Mouse (Mus musculus) MEL (cell line): Measurements from ENCODE around the gene Cdh23. TPM values are rescaled to one million over a fixed set of nuclear protein-coding genes. Genes with fewer than 3 reads are reported as not detected.

Experiments
- DNase-seq: peaks from one replicate; pipeline ENCODE4 v3.0.0; 2011; ENCODE audit warnings: low read depth, low spot score
- H3K27ac ChIP-seq: 2 replicates; pipeline ENCODE4 v1.5.1; 2012; ENCODE audit warnings: low read depth, mild to moderate bottlenecking, control low read depth, low read length, moderate library complexity; ENCODE audit not compliant: control insufficient read depth
- H3K27me3 ChIP-seq, 2 experiments: fragments of 150-350 bp in 1 of 2; sonication (generic) in 1 of 2; 2 replicates each; pipeline ENCODE4 v1.6.1; 2012; ENCODE audit warnings: low read length in 2 of 2, mild to moderate bottlenecking in 2 of 2, improper control_type of control experiment in 1 of 2, moderate library complexity in 1 of 2; ENCODE audit not compliant: insufficient read depth in 2 of 2, control insufficient read depth in 1 of 2
- H3K36me3 ChIP-seq, 2 experiments: 2 replicates each; pipeline ENCODE4 v1.6.1; 2012 to 2014; ENCODE audit warnings: low read length in 2 of 2, improper control_type of control experiment in 1 of 2, inconsistent platforms in 1 of 2, mild to moderate bottlenecking in 1 of 2; ENCODE audit not compliant: insufficient read depth in 2 of 2, control insufficient read depth in 1 of 2
- H3K4me1 ChIP-seq, 2 experiments: fragments of 150-350 bp in 1 of 2; sonication (generic) in 1 of 2; 2 replicates each; pipeline ENCODE4 v1.6.1; 2012; ENCODE audit warnings: low read length in 2 of 2, improper control_type of control experiment in 1 of 2, mild to moderate bottlenecking in 1 of 2; ENCODE audit not compliant: insufficient read depth in 2 of 2, control insufficient read depth in 1 of 2
- H3K4me3 ChIP-seq, 2 experiments: fragments of 150-350 bp in 1 of 2; sonication (generic) in 1 of 2; 2 replicates each; pipeline ENCODE4 v1.5.1; 2012; ENCODE audit warnings: low read depth in 2 of 2, low read length in 2 of 2, mild to moderate bottlenecking in 2 of 2, moderate library complexity in 2 of 2, control low read depth in 1 of 2, improper control_type of control experiment in 1 of 2; ENCODE audit not compliant: control insufficient read depth in 1 of 2, insufficient read depth in 1 of 2
- H3K79me2 ChIP-seq: 2 replicates; pipeline ENCODE4 v1.6.1; 2012; ENCODE audit warnings: mild to moderate bottlenecking, low read length, moderate library complexity; ENCODE audit not compliant: control insufficient read depth, poor library complexity, insufficient read depth
- H3K9ac ChIP-seq: 2 replicates; pipeline ENCODE4 v1.6.1; 2012; ENCODE audit warnings: low read depth, mild to moderate bottlenecking, control low read depth, low read length, moderate library complexity; ENCODE audit not compliant: control insufficient read depth, poor library complexity, severe bottlenecking
- H3K9me3 ChIP-seq: fragments of 150-350 bp; sonication (generic); replicated peaks from 2 replicates; pipeline ENCODE4 v1.6.1; 2012; ENCODE audit warnings: mild to moderate bottlenecking, low read length, improper control_type of control experiment, moderate library complexity; ENCODE audit not compliant: insufficient read depth
- CHD1 ChIP-seq: IDR thresholded peaks from 2 replicates; pipeline ENCODE4 v1.6.1; 2012; ENCODE audit warnings: low read depth, mild to moderate bottlenecking, inconsistent platforms, low read length, improper control_type of control experiment
- CHD2 ChIP-seq: IDR thresholded peaks from 2 replicates; pipeline ENCODE4 v1.6.1; 2011; ENCODE audit warnings: low read length, improper control_type of control experiment
- CTCF ChIP-seq, 3 experiments: IDR thresholded peaks in 2 of 3; conservative IDR thresholded peaks in 1 of 3; 2 replicates each; pipeline ENCODE4 v1.5.1; 2011 to 2012; ENCODE audit warnings: low read length in 3 of 3, low read depth in 2 of 3, mild to moderate bottlenecking in 2 of 3, improper control_type of control experiment in 1 of 3, inconsistent platforms in 1 of 3, mixed read lengths in 1 of 3, moderate library complexity in 1 of 3; ENCODE audit not compliant: control insufficient read depth in 1 of 3, insufficient read depth in 1 of 3, poor library complexity in 1 of 3, severe bottlenecking in 1 of 3
- E2F4 ChIP-seq: IDR thresholded peaks from 2 replicates; pipeline ENCODE4 v1.6.1; 2011; ENCODE audit warnings: low read depth, low read length, improper control_type of control experiment, borderline replicate concordance
- EP300 ChIP-seq, 2 experiments: IDR thresholded peaks; 2 replicates each; pipeline ENCODE4 v1.6.1; 2011; ENCODE audit warnings: improper control_type of control experiment in 2 of 2, low read length in 2 of 2, low read depth in 1 of 2, mild to moderate bottlenecking in 1 of 2
- HCFC1 ChIP-seq: IDR thresholded peaks from 2 replicates; pipeline ENCODE4 v1.6.1; 2012; ENCODE audit warnings: low read depth, mild to moderate bottlenecking, inconsistent platforms, low read length, improper control_type of control experiment, moderate library complexity
- MEF2A ChIP-seq: IDR thresholded peaks from 2 replicates; pipeline ENCODE4 v1.6.1; 2014; ENCODE audit warnings: low read depth, mild to moderate bottlenecking, inconsistent platforms, low read length, improper control_type of control experiment; ENCODE audit not compliant: poor library complexity, insufficient replicate concordance, severe bottlenecking; ENCODE audit errors: extremely low read depth
- MXI1 ChIP-seq: IDR thresholded peaks from 2 replicates; pipeline ENCODE4 v1.6.1; 2011; ENCODE audit warnings: mild to moderate bottlenecking, low read depth, low read length, improper control_type of control experiment
- MYC ChIP-seq: IDR thresholded peaks from 2 replicates; pipeline ENCODE4 v1.6.1; 2011; ENCODE audit warnings: low read depth, mild to moderate bottlenecking, low read length, improper control_type of control experiment, moderate library complexity
- NELFE ChIP-seq: IDR thresholded peaks from 2 replicates; pipeline ENCODE4 v1.6.1; 2011; ENCODE audit warnings: low read depth, low read length, improper control_type of control experiment
- POLR2A ChIP-seq, 2 experiments: IDR thresholded peaks; 2 replicates each; pipeline ENCODE4 v1.6.1; 2011 to 2012; ENCODE audit warnings: low read length in 2 of 2, mild to moderate bottlenecking in 2 of 2, control low read depth in 1 of 2, improper control_type of control experiment in 1 of 2, low read depth in 1 of 2, moderate library complexity in 1 of 2; ENCODE audit not compliant: control insufficient read depth in 1 of 2, insufficient read depth in 1 of 2, poor library complexity in 1 of 2
- POLR2AphosphoS5 ChIP-seq: IDR thresholded peaks from 2 replicates; pipeline ENCODE4 v1.6.1; 2012; ENCODE audit warnings: low read depth, borderline replicate concordance, mild to moderate bottlenecking, inconsistent platforms, low read length, moderate library complexity, mixed read lengths
- SMC3 ChIP-seq: IDR thresholded peaks from 2 replicates; pipeline ENCODE4 v1.6.1; 2011; ENCODE audit warnings: low read depth, low read length, improper control_type of control experiment
- TCF12 ChIP-seq: IDR thresholded peaks from 2 replicates; pipeline ENCODE4 v1.6.1; 2014; ENCODE audit warnings: low read depth, mild to moderate bottlenecking, inconsistent platforms, low read length, improper control_type of control experiment, moderate library complexity
- USF1 ChIP-seq: IDR thresholded peaks from 2 replicates; pipeline ENCODE4 v1.6.1; 2014; ENCODE audit warnings: low read depth, mild to moderate bottlenecking, inconsistent platforms, low read length, improper control_type of control experiment, moderate library complexity
- USF2 ChIP-seq, 2 experiments: IDR thresholded peaks; 2 replicates each; pipeline ENCODE4 v1.6.1; 2011 to 2012; ENCODE audit warnings: improper control_type of control experiment in 2 of 2, low read length in 2 of 2, borderline replicate concordance in 1 of 2, inconsistent platforms in 1 of 2, low read depth in 1 of 2, mild to moderate bottlenecking in 1 of 2; ENCODE audit not compliant: insufficient read depth in 1 of 2
- ZKSCAN1 ChIP-seq: IDR thresholded peaks from 2 replicates; pipeline ENCODE4 v1.6.1; 2012; ENCODE audit warnings: low read depth, mild to moderate bottlenecking, inconsistent platforms, low read length, improper control_type of control experiment, moderate library complexity
- ZMIZ1 ChIP-seq: IDR thresholded peaks from 2 replicates; pipeline ENCODE4 v1.6.1; 2012; ENCODE audit warnings: low read depth, mild to moderate bottlenecking, inconsistent platforms, low read length, improper control_type of control experiment, moderate library complexity
- polyA plus RNA-seq, 2 experiments: library from polyadenylated mRNA; stranded (reverse) in 1 of 2; unstranded in 1 of 2; fragments of >175 nt in 1 of 2; fragments of >200 nt in 1 of 2; gene quantifications; 2 replicates each; pipeline versions ENCODE4 v1.2.1 to v1.2.4; 2012; ENCODE audit warnings: low replicate concordance in 2 of 2, low read depth in 1 of 2; ENCODE audit not compliant: insufficient read length in 2 of 2, insufficient read depth in 1 of 2, missing spikeins in 1 of 2
- total RNA-seq: library from RNA; depleted of rRNA; stranded (reverse); fragments of 300-350 nt; gene quantifications from 2 replicates; pipeline ENCODE4 v1.2.3, GENCODE M21; 2012

The Cdh23 gene
- total and polyA plus RNA-seq, 3 experiments = 0.04 TPM; not detected in 2

- no peak for TF ChIP-seq USF1
- no peak for TF ChIP-seq HCFC1
- TF ChIP-seq CHD1 = no peak
- no peak for TF ChIP-seq EP300 (IDR thresholded peaks at IDR 0.05; ENCODE audit: low read depth in 1 of 2, low read length in 2 of 2)
- TF ChIP-seq E2F4 = no peak
- TF ChIP-seq TCF12 = no peak
- no peak for TF ChIP-seq MEF2A
- no peak for TF ChIP-seq SMC3
- TF ChIP-seq MXI1 = no peak
- TF ChIP-seq CTCF (IDR thresholded peaks at IDR 0.05 in 2 of 3, conservative IDR thresholded peaks at IDR 0.05 in 1 of 3; ENCODE audit: control insufficient read depth in 1 of 3, insufficient read depth in 1 of 3, low read depth in 2 of 3, low read length in 3 of 3, poor library complexity in 1 of 3, severe bottlenecking in 1 of 3) = no peak
- no peak for TF ChIP-seq ZKSCAN1
- no peak for TF ChIP-seq USF2 (IDR thresholded peaks at IDR 0.05; ENCODE audit: borderline replicate concordance in 1 of 2, insufficient read depth in 1 of 2, low read depth in 1 of 2, low read length in 2 of 2)
- no peak for TF ChIP-seq CHD2
- no peak for TF ChIP-seq ZMIZ1
- TF ChIP-seq MYC = no peak
- no peak for TF ChIP-seq POLR2AphosphoS5
- TF ChIP-seq POLR2A (IDR thresholded peaks at IDR 0.05; ENCODE audit: control insufficient read depth in 1 of 2, insufficient read depth in 1 of 2, low read depth in 1 of 2, low read length in 2 of 2, poor library complexity in 1 of 2) = no peak
- TF ChIP-seq, all 39 proteins: peak for 0
- H3K36me3 ChIP-seq = no peaks in the 10 kb centered on the region
- no peaks in the 10 kb centered on the region for H3K79me2 ChIP-seq
- H3K4me1 ChIP-seq = no peaks in the 10 kb centered on the region; a peak in 1 of 4 replicates
- no peak overlapping the region for H3K27ac ChIP-seq
- H3K27me3 ChIP-seq = no peaks in the 10 kb centered on the region
- no peaks in the 10 kb centered on the region for H3K9me3 ChIP-seq
- no peak for DNase-seq
- H3K4me3 ChIP-seq = no peak overlapping the region
- H3K9ac ChIP-seq = no peak overlapping the region
Measured at GRCm38 (mm10) chr10:60328963-60329650, 367.2 kb downstream of the Cdh23 start.

GRCm38 (mm10) chr10:60316166-60316565, 380.1 kb downstream of the Cdh23 start:
- Histone ChIP-seq H3K27ac (no peak overlapping the region), H3K4me3 (no peak overlapping the region), H3K9me3 (no peaks in the 10 kb centered on the region), H3K9ac (no peak overlapping the region), H3K36me3 (no peaks in the 10 kb centered on the region), H3K27me3 (no peaks in the 10 kb centered on the region), H3K4me1 (no peaks in the 10 kb centered on the region), H3K79me2 (no peaks in the 10 kb centered on the region)
- TF ChIP-seq NELFE (no peak), POLR2A (IDR thresholded peaks at IDR 0.05; ENCODE audit: control insufficient read depth in 1 of 2, insufficient read depth in 1 of 2, low read depth in 1 of 2, low read length in 2 of 2, poor library complexity in 1 of 2) (no peak)
- DNase-seq = no peak
